Mouse (Mus musculus): ENCODE results near the gene Lrrc25. TPM values are rescaled to one million over a fixed set of nuclear protein-coding genes. Genes with fewer than 3 reads are reported as not detected.

Lrrc25 gene
- 0.85 and 0.97 TPM in 2 replicates for polyA plus RNA-seq (2014; fragmentation: Nextera tagmentation; extraction: Ambion mirVana)

DNA sequence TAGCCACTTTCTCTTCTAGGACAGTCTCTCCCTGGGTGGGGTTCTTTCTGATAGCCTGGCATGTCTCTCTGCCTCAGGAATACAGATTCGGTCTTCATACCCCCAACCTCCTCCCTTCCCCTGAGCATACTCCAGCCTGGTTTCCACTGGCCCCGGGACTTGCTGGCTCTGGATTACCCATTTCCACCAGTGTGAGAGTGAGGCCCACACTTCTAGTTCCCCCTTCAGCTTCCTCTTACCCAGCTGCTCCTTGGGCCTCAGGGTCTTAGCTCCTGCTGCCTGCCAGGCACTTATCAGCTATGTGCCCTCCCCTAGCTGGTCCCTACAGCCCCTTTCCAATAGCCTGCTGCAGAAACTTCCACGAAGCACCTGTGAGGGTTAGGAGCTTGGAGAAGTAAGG, at the start of gene Lrrc25:
Gene Lrrc25, plus strand, starts transcription at position 262 of the 400 bp plus-strand sequence.
- ATAC-seq (ENCODE audit: low FRiP score): no peak
- Histone ChIP-seq H3K27ac (ENCODE audit: low read depth, low read length) (no peak within 1 kb of the TSS), H3K4me1 (replicated peaks; ENCODE audit: control insufficient read depth, insufficient read depth, low read length) (peaks cover 2% of the 10 kb centered on the region; the same call in 1 of the 2 replicates)

DNA sequence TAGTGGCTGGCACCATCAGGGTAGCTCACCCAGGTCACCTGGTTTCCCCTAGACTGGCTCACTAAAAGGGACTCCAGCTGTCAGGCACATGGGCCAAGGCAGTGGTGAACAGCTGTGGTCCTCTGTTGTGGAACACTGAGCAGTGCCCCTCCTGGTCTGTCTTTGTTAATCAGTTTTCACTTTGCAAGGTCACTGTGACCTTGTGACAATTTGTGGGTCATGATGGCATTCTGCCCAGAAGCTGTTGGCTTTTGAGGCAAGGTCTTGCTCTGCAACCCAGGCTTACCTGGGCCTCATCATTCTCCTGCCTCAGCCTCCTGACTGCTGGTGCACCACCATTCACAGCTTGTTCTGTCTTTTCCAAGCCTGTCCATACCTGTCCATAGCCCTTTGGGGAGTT, 45.6 kb upstream of the Lrrc25 start:
- ATAC-seq (ENCODE audit: low FRiP score): no peak
- Histone ChIP-seq H3K27me3 (ENCODE audit: control insufficient read depth, insufficient read depth, low read length) (no peaks in the 10 kb centered on the region), H3K4me2 (replicated peaks; ENCODE audit: low read depth, low read length) (no peak overlapping the region)

More for the DNA sequence above, at the start of gene Lrrc25:
- no peak within 1 kb of the TSS for H3K4me2 ChIP-seq (replicated peaks; ENCODE audit: low read depth, low read length)
- H3K9ac ChIP-seq (ENCODE audit: low read depth, low read length): no peak within 1 kb of the TSS
- no peak within 1 kb of the TSS for H3K4me3 ChIP-seq (ENCODE audit: low read depth, low read length)
- WGBS: 85% methylated on average over 3 of the region's 3 CpGs
- H3K36me3 ChIP-seq (ENCODE audit: control insufficient read depth, insufficient read depth, low read length): no peaks in the 10 kb centered on the region
- no peaks in the 10 kb centered on the region for H3K9me3 ChIP-seq (ENCODE audit: control insufficient read depth, low read length)
- no peaks in the 10 kb centered on the region; the same call in 1 of the 2 replicates for H3K27me3 ChIP-seq (ENCODE audit: control insufficient read depth, insufficient read depth, low read length)
- no peak for DNase-seq (ENCODE audit: low spot score)

DNA sequence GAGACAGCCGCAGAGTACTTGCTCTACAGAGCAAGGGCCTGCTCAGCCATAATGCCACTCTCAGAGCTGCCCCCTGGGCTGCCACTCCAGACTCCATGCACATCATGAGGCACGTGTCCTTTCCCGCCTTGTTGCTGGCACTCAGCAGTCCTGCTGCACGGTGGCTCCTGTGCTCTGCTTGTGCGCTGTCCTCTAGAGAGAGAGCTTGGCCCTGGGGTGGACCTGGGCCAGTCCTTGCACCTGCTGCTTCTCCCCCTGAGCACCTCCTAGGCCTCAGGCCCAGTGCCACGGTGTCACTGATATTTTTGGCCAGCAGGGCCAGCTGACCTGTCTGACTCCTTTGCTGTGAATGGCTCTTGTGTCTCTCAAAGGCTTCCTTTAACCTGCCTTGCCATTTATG, 45.0 kb upstream of the Lrrc25 start:
- no peaks in the 10 kb centered on the region for H3K9me3 ChIP-seq (ENCODE audit: control insufficient read depth, low read length)
- H3K4me3 ChIP-seq (ENCODE audit: low read depth, low read length): no peak overlapping the region
- 0 out of 2 replicates have a peak, but pooled peaks cover 4% of the 10 kb centered on the region for H3K36me3 ChIP-seq (ENCODE audit: control insufficient read depth, insufficient read depth, low read length)
- no peak overlapping the region for H3K9ac ChIP-seq (ENCODE audit: low read depth, low read length)
- no peak overlapping the region for H3K4me2 ChIP-seq (replicated peaks; ENCODE audit: low read depth, low read length)
- ATAC-seq (ENCODE audit: low FRiP score) (no peak), DNase-seq (ENCODE audit: low spot score) (no peak)
- H3K4me1 ChIP-seq (replicated peaks; ENCODE audit: control insufficient read depth, insufficient read depth, low read length): no peaks in the 10 kb centered on the region
- no peak overlapping the region for H3K27ac ChIP-seq (ENCODE audit: low read depth, low read length)
- no peaks in the 10 kb centered on the region for H3K27me3 ChIP-seq (ENCODE audit: control insufficient read depth, insufficient read depth, low read length)
- 84% methylated on average over 6 of the region's 6 CpGs for WGBS

More for the DNA sequence above, 45.6 kb upstream of the Lrrc25 start:
- no peaks in the 10 kb centered on the region for H3K4me1 ChIP-seq (replicated peaks; ENCODE audit: control insufficient read depth, insufficient read depth, low read length)
- H3K9me3 ChIP-seq (ENCODE audit: control insufficient read depth, low read length): no peaks in the 10 kb centered on the region
- no peak overlapping the region for H3K27ac ChIP-seq (ENCODE audit: low read depth, low read length)
- DNase-seq (ENCODE audit: low spot score): no peak
- no peak overlapping the region for H3K9ac ChIP-seq (ENCODE audit: low read depth, low read length)
- 0 out of 2 replicates have a peak, but pooled peaks cover 4% of the 10 kb centered on the region for H3K36me3 ChIP-seq (ENCODE audit: control insufficient read depth, insufficient read depth, low read length)
- H3K4me3 ChIP-seq (ENCODE audit: low read depth, low read length): no peak overlapping the region

DNA sequence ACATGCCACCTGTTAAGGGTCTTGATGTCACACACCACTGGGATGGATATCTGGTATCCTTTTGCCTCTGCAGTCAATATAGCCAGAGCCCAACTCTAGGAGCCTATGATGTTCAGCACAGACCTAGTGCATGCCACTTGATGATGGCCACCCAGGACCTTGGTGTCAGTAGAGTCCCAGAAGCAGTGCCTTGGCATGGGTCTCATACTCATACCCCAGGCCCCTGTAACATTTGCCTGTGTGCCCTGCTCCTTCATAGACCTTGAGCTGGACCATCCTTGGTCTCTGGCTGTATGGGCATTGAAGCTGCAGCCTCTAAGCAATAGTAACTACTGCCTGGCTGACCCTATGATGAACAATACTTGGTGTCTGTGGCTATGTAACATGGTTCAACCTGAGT, 41.7 kb upstream of the Lrrc25 start:
- Histone ChIP-seq H3K36me3 (ENCODE audit: control insufficient read depth, insufficient read depth, low read length) (0 out of 2 replicates have a peak, but pooled peaks cover 4% of the 10 kb centered on the region), H3K9ac (ENCODE audit: low read depth, low read length) (no peak overlapping the region), H3K4me2 (replicated peaks; ENCODE audit: low read depth, low read length) (no peak overlapping the region), H3K27me3 (ENCODE audit: control insufficient read depth, insufficient read depth, low read length) (no peaks in the 10 kb centered on the region), H3K4me1 (replicated peaks; ENCODE audit: control insufficient read depth, insufficient read depth, low read length) (no peaks in the 10 kb centered on the region), H3K4me3 (ENCODE audit: low read depth, low read length) (no peak overlapping the region), H3K27ac (ENCODE audit: low read depth, low read length) (no peak overlapping the region), H3K9me3 (ENCODE audit: control insufficient read depth, low read length) (no peaks in the 10 kb centered on the region)
- DNase-seq (ENCODE audit: low spot score) (no peak), ATAC-seq (ENCODE audit: low FRiP score) (no peak)

DNA sequence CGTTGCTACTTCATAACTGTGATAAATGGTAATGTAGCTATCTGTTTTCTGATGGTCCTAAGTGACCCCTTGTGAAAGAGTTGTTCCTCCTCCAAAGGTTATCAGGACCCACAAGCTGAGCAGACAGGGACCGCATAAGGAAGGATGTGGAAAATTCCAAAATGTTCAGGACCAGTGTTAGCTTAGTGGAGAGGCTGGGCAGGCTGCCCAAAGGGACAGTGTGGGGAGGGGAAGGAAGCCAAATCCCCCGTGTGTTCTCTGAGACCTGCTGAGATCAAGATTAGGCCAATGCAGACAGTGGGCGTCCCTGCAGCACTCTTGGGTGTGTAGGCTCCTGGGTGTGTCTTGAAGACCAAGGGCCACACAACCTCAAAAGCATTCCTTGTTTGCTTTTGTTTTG, 41.0 kb upstream of the Lrrc25 start:
- 0 out of 2 replicates have a peak, but pooled peaks cover 4% of the 10 kb centered on the region for H3K36me3 ChIP-seq (ENCODE audit: control insufficient read depth, insufficient read depth, low read length)
- no peak overlapping the region for H3K4me2 ChIP-seq (replicated peaks; ENCODE audit: low read depth, low read length)
- 93% methylated on average over 4 of the region's 4 CpGs for WGBS

DNA sequence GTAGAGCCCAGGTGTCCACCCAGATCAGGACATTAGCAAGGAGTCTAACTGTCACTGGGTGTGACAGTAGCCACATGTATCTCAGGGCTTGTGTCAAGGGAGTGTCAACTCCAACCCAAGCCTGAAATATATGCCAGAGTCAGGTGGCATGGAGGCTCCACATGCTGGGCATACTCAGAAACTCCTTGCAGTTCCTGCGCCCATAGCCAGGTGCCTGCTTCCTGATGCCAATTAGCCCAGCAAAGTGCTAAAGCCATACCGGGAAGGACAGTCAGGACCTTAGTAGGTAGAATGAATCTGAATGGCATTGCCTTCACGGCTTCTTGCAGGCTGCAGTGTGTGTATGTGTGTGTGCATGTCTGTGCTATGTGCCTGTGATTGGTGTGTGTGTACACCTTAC, 38.7 kb upstream of the Lrrc25 start:
- H3K27me3 ChIP-seq (ENCODE audit: control insufficient read depth, insufficient read depth, low read length): no peaks in the 10 kb centered on the region
- WGBS: 96% methylated on average over 3 of the region's 3 CpGs
- no peaks in the 10 kb centered on the region for H3K4me1 ChIP-seq (replicated peaks; ENCODE audit: control insufficient read depth, insufficient read depth, low read length)
- no peak overlapping the region for H3K4me3 ChIP-seq (ENCODE audit: low read depth, low read length)
- ATAC-seq (ENCODE audit: low FRiP score) (no peak), DNase-seq (ENCODE audit: low spot score) (no peak)
- no peak overlapping the region for H3K9ac ChIP-seq (ENCODE audit: low read depth, low read length)
- peaks cover 9% of the 10 kb centered on the region; the same call in 1 of the 2 replicates for H3K36me3 ChIP-seq (ENCODE audit: control insufficient read depth, insufficient read depth, low read length)
- no peaks in the 10 kb centered on the region for H3K9me3 ChIP-seq (ENCODE audit: control insufficient read depth, low read length)
- no peak overlapping the region for H3K27ac ChIP-seq (ENCODE audit: low read depth, low read length)
- H3K4me2 ChIP-seq (replicated peaks; ENCODE audit: low read depth, low read length): no peak overlapping the region

More for the DNA sequence above, 41.0 kb upstream of the Lrrc25 start:
- DNase-seq (ENCODE audit: low spot score) (no peak), ATAC-seq (ENCODE audit: low FRiP score) (no peak)
- Histone ChIP-seq H3K9me3 (ENCODE audit: control insufficient read depth, low read length) (no peaks in the 10 kb centered on the region), H3K4me1 (replicated peaks; ENCODE audit: control insufficient read depth, insufficient read depth, low read length) (no peaks in the 10 kb centered on the region), H3K4me3 (ENCODE audit: low read depth, low read length) (no peak overlapping the region), H3K27ac (ENCODE audit: low read depth, low read length) (no peak overlapping the region), H3K27me3 (ENCODE audit: control insufficient read depth, insufficient read depth, low read length) (no peaks in the 10 kb centered on the region), H3K9ac (ENCODE audit: low read depth, low read length) (no peak overlapping the region)

DNA sequence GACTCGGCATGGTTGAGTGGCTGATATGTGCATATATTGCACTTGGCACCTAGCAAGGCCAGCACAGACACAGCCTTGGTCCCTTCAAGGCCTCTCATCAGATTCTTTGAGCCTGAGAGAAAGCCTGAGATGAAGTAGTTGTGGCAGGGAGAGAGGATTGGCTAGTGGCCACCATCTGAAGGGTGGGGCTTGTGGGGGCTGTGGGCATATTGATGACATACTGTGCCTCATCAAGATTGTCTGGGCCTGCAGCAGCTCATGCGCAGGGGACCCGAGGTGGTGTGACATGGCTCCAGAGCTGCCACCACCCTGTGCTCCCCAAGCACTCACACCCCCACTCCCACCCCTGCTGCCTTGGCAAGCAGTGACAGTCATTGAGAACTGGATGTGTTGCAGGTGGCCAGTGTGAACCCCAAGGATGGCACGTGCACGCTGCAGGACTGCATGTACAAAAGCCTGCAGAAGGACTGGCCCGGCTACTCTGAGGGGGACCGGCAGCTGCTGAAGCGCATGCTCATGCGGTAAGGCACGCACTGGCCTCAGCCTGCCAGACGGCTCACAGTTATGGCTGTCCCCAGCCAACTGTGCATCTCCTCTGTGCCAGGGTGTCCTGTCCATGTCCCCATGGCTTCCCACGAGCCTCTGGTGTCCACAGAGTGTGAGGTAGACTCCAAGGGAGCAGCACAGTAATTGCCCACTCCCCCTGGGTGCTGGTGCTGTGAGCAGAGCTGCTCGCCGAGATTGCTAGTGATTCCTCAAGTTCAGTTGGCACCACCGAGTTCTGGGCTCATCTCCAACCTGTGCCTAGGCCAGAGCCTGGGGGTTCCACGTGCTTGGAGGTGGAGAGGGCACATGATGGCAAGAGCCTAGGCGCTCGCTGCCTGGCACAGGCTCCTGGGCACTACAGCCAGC, 32.2 kb upstream of the Lrrc25 start:
- ATAC-seq (ENCODE audit: low FRiP score): no peak
- H3K27ac ChIP-seq (ENCODE audit: low read depth, low read length): no peak overlapping the region
- H3K4me3 ChIP-seq (ENCODE audit: low read depth, low read length): no peak overlapping the region
- no peaks in the 10 kb centered on the region for H3K9me3 ChIP-seq (ENCODE audit: control insufficient read depth, low read length)
- no peak overlapping the region for H3K4me2 ChIP-seq (replicated peaks; ENCODE audit: low read depth, low read length)
- H3K36me3 ChIP-seq (ENCODE audit: control insufficient read depth, insufficient read depth, low read length): peaks cover 10% of the 10 kb centered on the region
- no peak for DNase-seq (ENCODE audit: low spot score)
- WGBS: 95% methylated on average over 18 of the region's 18 CpGs
- H3K27me3 ChIP-seq (ENCODE audit: control insufficient read depth, insufficient read depth, low read length): no peaks in the 10 kb centered on the region
- no peaks in the 10 kb centered on the region for H3K4me1 ChIP-seq (replicated peaks; ENCODE audit: control insufficient read depth, insufficient read depth, low read length)
- no peak overlapping the region for H3K9ac ChIP-seq (ENCODE audit: low read depth, low read length)

DNA sequence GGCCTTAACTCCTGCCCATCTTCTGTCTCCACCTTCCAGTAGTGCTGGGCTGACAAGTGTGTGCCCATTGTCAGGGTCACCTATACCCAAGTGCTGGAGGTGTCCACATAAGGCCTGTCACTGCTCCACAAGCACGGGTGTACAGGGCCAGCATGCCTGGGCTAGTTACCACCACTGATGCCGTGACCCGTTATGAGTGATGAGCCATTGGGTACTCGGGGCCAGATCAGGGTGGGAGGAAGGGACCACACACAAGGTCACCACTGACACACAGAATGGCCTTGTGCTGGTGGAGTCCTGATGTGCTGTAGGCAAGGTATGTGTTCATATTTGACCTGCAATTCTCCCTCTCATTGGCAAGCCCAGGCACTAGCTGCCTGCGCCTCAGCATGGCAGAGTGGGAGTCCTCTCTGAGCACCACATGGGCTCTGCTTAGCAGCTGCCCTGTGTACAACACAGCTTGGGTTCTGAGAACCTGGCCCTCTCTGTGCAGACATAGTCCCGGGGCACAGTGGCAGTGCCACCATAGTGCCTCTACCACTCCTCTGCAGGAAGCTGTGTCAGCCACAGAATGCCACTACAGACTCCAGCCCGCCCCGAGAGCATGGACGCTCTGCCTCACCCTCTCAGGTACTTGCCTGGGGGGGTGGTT, 31.2 kb upstream of the Lrrc25 start:
- 91% methylated on average over 9 of the region's 9 CpGs for WGBS
- Histone ChIP-seq H3K4me2 (replicated peaks; ENCODE audit: low read depth, low read length) (no peak overlapping the region), H3K9ac (ENCODE audit: low read depth, low read length) (no peak overlapping the region), H3K27ac (ENCODE audit: low read depth, low read length) (no peak overlapping the region), H3K9me3 (ENCODE audit: control insufficient read depth, low read length) (no peaks in the 10 kb centered on the region), H3K27me3 (ENCODE audit: control insufficient read depth, insufficient read depth, low read length) (no peaks in the 10 kb centered on the region), H3K4me1 (replicated peaks; ENCODE audit: control insufficient read depth, insufficient read depth, low read length) (no peaks in the 10 kb centered on the region), H3K36me3 (ENCODE audit: control insufficient read depth, insufficient read depth, low read length) (peaks cover 10% of the 10 kb centered on the region), H3K4me3 (ENCODE audit: low read depth, low read length) (no peak overlapping the region)
- ATAC-seq (ENCODE audit: low FRiP score) (no peak), DNase-seq (ENCODE audit: low spot score) (no peak)

Data from hindbrain, embryonic 11.5 days (tissue).